Mouse (Mus musculus): ENCODE results near the gene Cdh23.

- TF ChIP-seq CTCF (IDR thresholded peaks at IDR 0.05; ENCODE audit: low read depth) (no peak), EP300 (IDR thresholded peaks at IDR 0.05; ENCODE audit: low read depth) (no peak)
These were observed 416.9 kb downstream of the Cdh23 start for GRCm38 (mm10) chr10:60279290-60279940.

Measured in heart, postnatal 0 days (tissue).